Mouse (Mus musculus) ovary, postnatal 36 days (tissue): Measurements from ENCODE around the gene Zfhx3.

Experiments
- DNase-seq: peaks from one replicate; pipeline ENCODE4 v3.0.0; 2022; ENCODE audit warnings: low spot score, mixed read lengths

Zfhx3 gene

GRCm38 (mm10) chr8:108017727-108018126, 75.3 kb downstream of the Zfhx3 start:
- DNase-seq = no peak

GRCm38 (mm10) chr8:108019651-108020050, 77.2 kb downstream of the Zfhx3 start:
- DNase-seq = no peak

- DNase-seq = no peak
Observed at GRCm38 (mm10) chr8:108022404-108022803, 80.0 kb downstream of the Zfhx3 start.

- no peak for DNase-seq
Observed at GRCm38 (mm10) chr8:108024331-108024730, 81.9 kb downstream of the Zfhx3 start.

GRCm38 (mm10) chr8:108025249-108025648, 82.8 kb downstream of the Zfhx3 start:
- no peak for DNase-seq

GRCm38 (mm10) chr8:108026557-108027440, 84.4 kb downstream of the Zfhx3 start:
- no peak for DNase-seq

- DNase-seq = no peak
Observed at GRCm38 (mm10) chr8:108027561-108028025, 85.1 kb downstream of the Zfhx3 start.

- no peak for DNase-seq
Observed at GRCm38 (mm10) chr8:108028440-108028839, 86.0 kb downstream of the Zfhx3 start.

- no peak for DNase-seq
Observed at GRCm38 (mm10) chr8:108031159-108031558, 88.7 kb downstream of the Zfhx3 start.

- DNase-seq = no peak
Observed at GRCm38 (mm10) chr8:108034070-108034469, 91.6 kb downstream of the Zfhx3 start.

- DNase-seq = no peak
Observed at GRCm38 (mm10) chr8:108034726-108035125, 92.3 kb downstream of the Zfhx3 start.

GRCm38 (mm10) chr8:108043618-108044017, 101.2 kb downstream of the Zfhx3 start:
- DNase-seq = no peak

GRCm38 (mm10) chr8:108044185-108044584, 101.7 kb downstream of the Zfhx3 start:
- DNase-seq = no peak

- DNase-seq = no peak
Observed at GRCm38 (mm10) chr8:108056241-108056640, 113.8 kb downstream of the Zfhx3 start.

- DNase-seq = no peak
Observed at GRCm38 (mm10) chr8:108061972-108062371, 119.5 kb downstream of the Zfhx3 start.

- DNase-seq = no peak
Observed at GRCm38 (mm10) chr8:108067111-108067510, 124.7 kb downstream of the Zfhx3 start.

- DNase-seq = no peak
Observed at GRCm38 (mm10) chr8:108068195-108068594, 125.8 kb downstream of the Zfhx3 start.

GRCm38 (mm10) chr8:108070438-108070837, 128.0 kb downstream of the Zfhx3 start:
- DNase-seq = no peak

- no peak for DNase-seq
Observed at GRCm38 (mm10) chr8:108072126-108072746, 129.8 kb downstream of the Zfhx3 start.

- DNase-seq = no peak
Observed at GRCm38 (mm10) chr8:108072853-108073252, 130.4 kb downstream of the Zfhx3 start.

- no peak for DNase-seq
Observed at GRCm38 (mm10) chr8:108075176-108075575, 132.7 kb downstream of the Zfhx3 start.

GRCm38 (mm10) chr8:108078726-108079125, 136.3 kb downstream of the Zfhx3 start:
- DNase-seq = no peak

GRCm38 (mm10) chr8:108086913-108087312, 144.5 kb downstream of the Zfhx3 start:
- DNase-seq = no peak
